Mouse (Mus musculus) c-Kit-positive CD71-positive TER-119-positive erythroid progenitor cells, embryonic 14.5 days (primary cell): ENCODE measurements at regions not wholly inside any gene's neighbourhood (a gene's known extent, or its start where the extent isn't known, plus 50 kb on each side); places are given as distances from the start of the nearest gene placed in this dataset.

Source experiments
- DNase-seq: peaks from one replicate; pipeline ENCODE4 v3.0.0-alpha.2; 2013; ENCODE audit warnings: low spot score

DNA sequence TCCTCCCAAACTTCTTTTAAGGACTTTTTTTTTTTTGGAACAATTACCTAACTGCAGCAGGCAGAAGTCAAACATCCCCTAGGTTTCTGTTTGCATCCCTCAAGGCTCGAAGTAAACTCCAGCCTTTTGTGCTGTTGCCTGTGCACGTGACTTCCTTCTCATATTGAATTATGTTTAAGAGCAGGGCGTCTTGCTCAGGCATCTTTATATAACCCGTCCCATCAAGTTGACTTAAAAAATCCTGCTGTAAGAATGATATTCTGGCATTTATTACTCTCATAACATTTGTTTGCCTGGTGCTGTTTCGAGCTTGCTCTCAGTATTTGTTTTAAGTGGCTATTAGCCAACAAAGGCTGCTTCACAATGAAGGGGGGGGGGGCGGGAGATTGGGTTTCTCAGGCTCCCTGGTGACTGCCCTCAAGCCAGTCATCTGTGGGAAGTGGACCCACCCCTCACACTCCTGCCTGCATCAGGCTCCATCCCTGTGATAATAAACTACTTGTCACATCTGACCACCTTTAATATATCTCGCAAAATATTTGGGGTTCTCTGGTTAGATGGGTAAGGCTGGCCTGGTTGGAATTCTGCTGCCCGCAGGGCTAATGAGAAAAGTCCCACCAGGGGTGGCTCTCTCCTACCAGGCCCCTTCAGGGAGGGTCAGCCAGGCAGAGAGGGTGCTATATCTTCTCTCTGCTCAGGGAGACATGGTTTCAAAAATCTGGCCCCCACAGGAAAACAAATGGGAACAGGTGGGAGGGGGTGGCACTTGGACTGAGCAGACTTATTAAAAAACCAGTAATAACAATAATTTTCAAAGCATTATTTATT, 277.1 kb upstream of the Atp5g3 start:
- DNase-seq = no peak

DNA sequence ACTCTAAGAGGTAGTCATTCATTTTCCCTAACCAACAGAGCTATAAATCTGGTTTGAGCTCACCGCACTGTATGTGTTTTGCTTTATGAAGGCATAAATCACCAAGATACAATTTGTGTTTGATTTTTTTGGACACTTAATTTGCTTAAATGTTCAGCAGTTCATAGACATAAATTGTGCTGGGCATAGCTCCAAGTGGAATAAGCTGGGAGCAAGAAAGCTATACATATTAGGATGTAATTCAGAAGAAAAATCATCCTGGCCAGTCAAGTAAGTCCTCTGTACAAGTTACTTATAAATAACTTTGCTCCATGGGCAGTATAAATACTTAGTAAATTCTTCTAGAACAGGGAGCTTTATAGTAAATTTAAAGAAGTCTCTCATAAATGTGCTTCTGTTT, 267.0 kb upstream of the Atp5g3 start:
- no peak for DNase-seq

DNA sequence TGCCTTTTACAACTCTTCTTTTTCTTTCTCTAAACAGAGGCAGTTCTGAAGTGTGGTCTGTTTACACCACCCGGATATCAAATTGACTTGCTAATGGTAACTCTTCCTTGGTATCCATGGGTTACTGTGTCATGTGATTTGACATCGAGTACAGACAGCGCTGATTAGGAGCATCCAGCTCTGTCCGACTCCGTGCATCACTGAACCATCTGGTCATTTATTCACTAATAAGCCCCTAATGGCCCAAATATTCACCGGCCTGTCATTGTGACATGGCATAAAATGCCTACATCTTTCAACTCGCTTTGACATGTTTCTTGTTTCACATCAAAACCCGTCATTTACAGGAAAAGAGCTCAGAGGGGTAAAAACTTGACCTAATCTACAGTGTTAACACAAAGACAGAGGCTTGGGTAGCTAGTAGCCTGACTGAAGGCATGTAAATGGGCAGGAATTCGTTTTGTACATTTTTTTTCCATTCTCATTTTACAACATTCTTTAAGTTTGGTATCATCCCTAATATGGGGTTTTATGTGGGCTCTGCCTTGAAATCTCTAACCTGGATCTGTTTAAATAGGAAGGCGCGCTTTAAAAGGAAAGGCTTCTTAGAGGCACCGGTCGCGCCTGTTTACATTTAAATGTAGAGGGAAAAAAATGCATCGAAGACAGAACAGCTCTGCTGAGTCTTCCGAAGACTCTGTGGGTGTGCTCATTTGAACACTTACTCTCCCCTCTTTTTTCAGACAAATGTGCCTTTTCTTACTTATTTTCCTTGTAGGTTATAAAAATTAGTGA, 257.8 kb upstream of the Atp5g3 start:
- DNase-seq = no peak

DNA sequence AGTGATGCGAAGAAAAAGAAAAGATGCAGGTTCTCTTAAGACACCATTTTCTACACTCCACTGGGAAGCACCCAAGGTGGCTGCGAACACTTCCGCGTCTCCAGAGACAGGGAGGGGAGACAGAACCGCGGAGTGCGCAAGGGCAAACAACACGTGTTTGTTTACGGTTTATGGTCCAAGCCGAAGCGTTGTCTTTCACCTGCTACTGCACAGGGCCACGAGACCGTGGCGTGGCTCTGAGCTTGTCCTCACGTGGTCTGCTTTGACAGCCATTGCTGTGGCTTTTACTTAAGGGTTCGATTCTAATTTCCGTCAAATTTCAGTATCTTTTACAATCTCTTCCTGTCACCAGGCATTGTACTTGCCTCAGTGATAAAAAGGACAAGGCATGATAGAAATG, 257.2 kb upstream of the Atp5g3 start:
- no peak for DNase-seq

DNA sequence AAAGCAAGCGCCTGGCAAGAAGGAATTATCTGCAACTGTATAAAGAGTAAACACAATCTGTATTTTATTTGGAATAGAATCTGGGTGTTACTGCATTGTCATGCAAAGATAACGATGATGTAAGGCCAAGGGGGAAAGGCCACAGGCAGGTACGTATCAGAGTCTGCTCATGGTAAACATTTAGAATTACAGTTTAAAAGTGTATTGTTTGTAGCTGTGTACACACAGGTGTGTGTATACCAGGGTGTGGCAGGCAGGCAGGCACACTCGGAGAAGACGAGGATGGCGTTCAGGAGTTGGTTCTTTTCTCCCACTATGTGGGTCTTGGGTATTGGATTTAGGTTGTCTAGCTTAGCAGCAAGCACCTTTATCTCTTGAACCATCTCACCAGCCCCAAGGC, 242.9 kb upstream of the Atp5g3 start:
- no peak for DNase-seq

DNA sequence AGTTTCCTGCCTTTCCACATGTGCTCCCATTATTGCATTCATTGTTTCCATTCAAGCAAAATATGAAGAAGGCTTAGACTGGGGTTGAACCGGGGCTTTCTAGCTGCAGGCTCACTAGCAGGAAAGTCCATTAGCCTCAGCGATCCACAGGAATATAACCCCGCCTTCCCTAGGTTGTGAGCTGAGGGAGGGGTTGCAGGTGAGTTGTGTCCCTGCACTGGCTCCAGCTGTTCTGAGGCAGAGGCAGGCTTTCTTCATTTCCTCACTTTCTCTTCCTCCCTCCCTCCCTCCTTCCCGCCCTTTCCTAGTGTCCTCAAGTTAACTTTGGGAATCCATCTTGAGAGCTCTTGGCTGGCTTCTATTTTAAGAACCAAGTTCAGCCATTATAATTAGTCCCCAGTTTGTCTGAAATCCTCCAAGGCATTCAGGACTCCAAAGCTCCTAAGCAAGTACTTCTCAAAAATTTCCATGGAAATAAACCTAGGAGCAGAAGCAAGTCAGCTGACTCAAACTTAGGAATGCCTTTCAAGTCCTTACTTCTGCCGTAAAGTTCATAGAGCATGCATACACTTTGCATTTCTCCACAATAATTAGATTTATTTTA, 242.2 kb upstream of the Atp5g3 start:
- DNase-seq = no peak

DNA sequence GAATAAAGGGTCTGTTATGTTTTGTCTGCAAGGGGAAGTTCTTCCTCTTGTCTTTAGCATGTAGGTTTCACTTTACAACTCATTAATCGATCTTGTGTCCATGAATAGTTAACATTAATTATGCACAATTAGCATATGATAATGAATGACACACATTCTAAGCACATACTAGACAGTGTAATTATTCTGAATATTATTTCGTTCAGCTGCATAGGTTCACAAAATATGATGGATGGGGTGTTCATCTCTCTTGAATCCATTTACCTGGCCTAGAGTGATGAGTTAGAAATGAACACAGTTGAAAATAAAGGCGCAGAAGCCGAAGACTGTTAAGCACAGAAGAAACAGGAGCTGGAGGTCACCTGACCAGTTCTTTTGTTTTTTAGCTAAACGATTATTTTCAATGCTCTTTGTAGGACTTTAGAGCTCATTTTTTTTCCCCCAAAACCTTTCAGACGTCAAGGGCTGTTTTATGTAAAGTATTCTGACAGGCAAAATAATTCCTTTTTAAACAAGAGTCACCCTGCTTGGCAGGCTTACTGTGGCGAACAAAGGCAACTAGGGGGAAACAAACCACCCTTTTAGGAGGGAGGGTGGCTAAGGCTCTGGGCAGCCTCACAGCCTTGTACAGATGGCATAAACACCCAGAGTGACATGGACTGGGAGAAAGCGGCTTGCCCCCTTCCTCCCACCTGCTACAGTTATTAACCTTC, 241.6 kb upstream of the Atp5g3 start:
- no peak for DNase-seq

DNA sequence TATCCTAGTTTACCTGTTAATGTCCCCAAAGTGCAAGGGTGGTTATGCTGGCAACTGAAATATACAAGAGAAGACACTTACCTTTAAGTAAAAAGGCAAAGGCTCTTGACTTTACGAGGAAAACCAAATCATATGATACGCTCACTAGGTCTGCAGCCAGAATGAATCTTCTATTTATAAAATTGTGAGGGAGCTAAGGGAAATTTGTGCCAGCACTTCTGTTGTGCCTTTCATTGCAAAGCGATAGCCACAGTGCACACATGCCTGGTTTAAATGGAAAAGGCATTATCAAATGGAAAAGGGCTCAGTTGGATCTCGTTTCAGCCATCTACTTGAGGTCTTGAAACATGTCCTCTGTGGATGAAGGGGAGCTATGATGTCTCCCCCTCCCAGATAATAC, 236.1 kb upstream of the Atp5g3 start:
- DNase-seq = no peak

DNA sequence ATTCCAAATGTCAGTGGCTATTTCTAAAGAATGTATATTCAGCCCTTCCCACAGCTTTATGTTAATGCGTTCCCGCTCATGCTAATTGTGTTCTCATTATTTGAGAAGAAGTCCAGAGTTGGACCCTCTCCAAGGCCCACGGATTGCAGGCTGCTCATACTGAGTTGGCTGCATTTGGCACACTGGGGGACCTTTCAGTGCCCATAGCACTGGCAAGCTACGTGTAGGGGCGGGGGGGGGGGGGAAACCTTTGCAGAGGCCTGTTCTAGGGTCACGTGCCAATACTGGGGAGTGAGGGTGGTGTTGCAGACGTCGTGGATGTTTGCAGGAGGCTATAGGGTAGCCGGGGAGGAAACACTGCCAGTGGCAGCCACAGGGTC, 225.5 kb upstream of the Atp5g3 start:
- DNase-seq = no peak

DNA sequence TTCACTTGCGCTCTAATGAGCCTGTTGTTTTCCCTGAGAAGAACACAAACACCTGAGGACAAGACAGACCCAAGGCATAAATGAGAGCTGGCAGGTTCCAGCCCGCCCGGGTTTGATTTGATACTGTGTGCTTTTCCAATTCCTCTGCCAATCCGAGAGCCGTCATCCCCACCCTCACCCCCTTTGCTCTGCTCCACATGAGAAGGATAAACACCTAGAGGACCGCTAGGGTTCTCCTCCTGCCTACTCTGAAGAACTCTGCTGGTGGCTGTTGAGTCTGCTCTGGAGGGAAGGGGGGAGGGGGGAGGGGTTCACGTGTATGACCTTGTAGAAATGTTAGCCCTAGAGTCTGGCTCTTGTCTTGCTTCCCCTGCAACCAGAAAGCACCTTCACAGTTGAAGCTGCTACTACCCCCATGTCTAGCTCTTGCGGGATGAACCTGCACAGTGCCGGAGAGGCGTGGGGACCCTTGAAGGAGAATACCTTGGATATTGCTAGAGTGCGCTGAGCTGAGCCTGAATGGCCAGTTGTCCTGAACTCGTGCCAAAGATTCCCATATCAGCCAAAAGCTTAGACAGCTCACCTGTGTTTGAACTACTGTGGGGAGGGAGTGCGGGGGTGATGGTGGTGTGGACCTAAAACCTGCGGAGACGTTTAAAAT, 225.0 kb upstream of the Atp5g3 start:
- DNase-seq = no peak

DNA sequence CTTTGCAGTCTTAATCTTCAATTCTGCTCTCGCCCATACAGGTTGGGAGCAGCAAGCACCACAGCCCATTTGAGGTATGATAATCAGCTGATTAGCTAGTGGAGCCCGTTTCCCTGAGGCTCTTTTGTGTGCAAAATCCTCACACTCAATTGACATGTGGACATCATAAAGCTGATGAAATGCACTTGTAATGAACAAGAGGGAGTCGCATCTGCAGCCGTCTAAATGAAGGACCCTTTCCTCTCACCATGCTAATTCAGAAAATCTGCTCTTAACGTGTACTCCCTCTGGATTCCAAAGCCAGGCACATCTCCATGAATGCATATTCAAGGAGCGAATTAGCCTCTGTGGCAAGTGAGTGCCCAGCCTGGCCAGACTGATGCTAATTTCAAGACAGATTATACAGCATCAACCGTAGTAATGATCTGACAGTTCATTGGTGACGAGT, 219.0 kb upstream of the Atp5g3 start:
- no peak for DNase-seq

DNA sequence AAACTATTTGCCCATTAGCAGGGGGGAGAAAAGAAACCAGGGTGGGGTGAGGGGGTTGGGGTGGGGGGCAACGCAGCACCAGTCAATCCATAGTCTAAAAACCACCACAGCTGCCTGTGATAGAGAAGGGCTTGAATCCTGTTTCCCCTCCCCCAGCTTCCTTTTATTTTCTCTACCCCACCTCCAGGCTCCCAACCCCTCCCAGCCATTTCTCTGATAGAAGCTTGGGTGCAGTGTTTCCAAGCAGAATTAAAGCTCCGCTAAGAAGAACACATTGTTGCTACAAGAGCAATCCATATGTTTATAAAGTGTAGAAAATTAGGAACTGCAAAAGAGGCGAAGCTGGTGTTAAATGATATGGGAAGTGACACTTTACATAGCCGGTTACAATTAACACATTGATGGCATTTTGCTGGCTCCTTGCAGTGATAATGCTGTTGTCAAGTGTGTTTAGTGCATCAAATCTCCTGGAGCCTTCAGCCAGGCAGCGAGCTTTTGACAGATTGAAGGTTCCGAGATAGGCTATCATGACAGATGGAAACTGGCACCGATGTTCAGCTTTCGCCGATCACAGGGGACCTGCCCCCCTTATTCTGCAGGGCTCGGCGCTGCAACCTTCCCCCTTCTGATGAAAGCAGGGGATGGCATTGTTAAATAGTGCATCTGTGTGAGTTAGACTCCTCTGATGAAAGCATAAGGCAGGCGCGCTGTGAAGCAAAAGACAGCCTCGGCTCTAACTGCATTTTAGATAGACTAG, 217.8 kb upstream of the Atp5g3 start:
- DNase-seq = no peak

DNA sequence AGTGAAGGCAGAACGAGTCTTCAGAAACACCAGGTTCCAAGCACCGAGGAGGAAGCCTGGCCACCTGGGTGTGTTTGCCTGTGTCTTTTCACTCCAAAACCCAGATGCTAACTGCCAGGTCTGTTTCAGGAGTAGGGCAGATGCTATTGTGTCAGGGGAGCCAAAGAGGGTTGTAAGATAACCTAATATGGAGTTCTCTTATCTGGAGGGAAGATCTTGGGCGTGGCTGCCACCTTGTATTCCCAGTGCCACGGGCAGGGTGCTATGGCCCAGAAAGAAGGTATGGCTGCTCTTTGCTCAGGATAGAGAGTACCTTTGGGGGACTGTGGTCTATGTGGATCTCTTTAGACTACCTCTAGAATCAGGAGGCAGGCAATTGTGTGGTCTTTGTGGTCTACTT, 216.0 kb upstream of the Atp5g3 start:
- DNase-seq = no peak

DNA sequence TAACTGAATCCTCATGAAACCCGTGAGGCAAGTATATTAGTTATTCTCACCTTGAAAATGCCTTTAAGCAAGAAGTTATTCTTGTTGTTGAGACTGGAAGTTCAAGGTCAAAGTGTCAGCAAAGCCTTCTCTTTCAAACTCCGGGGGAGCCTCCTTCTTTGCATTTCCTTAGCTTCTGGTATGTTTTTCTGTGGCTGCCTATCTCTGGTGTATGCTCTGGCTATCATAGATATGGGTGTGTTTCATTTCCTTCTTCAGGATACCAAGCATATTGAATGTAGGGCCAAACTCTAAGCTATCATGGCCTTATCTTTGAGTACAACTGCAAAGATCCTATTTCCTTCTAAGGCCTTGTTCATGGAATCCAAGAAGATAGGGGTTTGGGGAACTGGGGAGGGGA, 213.1 kb upstream of the Atp5g3 start:
- no peak for DNase-seq

DNA sequence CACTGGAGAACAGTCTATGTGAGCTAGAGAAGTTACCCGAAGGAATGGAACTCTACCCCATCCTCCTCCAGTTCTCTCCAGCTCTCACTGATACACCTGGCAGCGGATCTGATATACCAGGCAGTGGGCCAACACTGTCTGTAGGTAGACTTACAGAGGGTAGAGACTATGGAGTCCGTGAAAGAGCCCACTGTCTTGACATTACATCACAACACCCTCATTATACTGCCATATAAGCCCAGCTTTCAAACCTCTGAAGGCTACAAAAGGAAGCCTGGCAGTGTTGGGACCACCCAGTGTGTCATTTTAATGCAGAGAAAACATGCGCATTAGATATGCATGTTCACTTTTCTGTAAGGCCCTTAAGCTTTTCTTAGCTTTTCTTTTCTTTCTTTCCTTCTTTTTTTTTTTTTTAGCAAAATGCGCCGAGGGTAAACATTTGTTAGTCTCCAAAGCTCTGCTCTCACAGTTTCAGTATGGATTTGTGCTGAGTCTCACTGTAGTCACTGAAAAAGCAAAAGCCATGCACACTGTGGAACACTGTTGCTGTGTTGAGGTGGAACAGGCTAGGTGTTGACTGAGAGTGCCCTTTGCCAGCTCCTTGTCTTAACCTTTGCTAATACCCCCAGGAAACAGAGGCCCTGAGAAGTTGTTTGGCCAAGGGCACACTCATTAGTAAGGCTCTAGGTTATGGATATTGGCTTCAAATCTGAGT, 212.4 kb upstream of the Atp5g3 start:
- DNase-seq = no peak

DNA sequence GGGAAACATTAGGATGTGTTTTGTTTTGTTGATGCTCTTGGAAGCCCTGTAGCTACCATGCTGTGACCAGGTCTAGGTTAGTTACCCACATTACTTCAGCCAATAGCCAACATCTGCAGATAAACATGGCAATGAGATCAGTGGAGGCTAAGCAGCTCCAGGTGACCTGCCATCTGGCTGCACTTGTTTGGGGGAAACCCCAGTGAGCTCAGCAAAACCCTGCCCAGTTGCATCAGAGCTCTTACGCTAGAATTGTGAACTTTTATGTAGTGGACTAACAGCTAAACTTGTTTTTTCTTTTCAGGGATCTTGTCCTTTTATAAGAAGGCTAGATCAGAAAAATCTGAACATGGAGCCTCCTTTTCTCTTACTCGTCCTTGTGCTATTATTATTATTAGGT, 211.8 kb upstream of the Atp5g3 start:
- DNase-seq = no peak

DNA sequence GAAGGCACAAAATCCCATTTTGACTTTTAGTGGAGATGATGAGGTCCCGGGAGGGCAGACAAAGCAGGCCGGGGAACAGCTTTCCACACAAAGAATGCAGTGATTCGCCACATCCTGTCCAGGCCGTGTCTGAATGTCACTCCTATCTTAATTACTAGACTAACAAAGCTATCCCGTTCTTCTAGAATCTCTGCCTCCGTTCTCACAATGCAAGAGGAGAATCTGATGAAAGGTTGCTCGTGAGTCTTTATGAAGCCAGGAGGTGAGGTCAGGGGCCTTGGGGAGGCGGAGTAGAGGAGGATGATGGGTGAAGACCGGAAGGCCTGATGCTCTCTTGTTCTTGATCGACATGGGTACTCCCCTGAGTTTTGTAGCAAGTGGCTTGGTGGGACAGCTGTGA, 208.9 kb upstream of the Atp5g3 start:
- DNase-seq = no peak

DNA sequence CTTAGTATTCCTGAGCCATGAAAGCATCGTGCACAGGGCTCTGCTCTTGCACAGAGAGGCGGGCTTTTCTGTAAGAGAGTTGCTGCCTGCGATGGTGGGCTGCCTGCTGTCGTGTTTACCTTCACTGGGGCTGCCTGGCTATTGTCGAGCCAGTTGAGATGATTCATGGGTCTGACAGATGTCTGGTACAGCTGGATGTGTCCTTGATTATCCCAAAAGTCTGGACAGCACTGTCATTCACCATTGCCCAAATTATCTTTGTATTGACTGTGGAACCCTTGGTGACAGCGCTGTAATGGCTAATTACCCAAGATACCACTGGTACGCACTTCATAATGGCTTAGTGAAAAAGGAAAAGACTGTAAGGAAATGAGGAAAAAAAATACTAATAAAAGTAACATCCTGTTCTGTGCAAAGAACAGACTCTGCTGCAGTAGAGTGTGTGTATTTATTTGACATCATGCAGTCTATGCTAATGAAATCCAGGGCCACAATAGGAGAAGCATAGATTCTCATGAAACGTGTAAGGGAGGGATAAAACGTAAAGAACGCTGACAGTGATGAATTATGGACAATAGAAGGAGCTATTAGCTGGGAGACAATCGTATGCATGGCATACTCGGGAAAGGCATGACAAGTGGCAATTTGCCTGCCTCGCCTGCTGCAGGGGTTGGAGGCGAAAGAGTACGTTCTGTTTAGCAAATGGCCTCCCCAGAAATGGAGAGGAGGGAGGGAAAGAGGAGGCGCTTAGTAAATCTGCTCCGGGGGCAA, 208.2 kb upstream of the Atp5g3 start:
- DNase-seq = no peak

DNA sequence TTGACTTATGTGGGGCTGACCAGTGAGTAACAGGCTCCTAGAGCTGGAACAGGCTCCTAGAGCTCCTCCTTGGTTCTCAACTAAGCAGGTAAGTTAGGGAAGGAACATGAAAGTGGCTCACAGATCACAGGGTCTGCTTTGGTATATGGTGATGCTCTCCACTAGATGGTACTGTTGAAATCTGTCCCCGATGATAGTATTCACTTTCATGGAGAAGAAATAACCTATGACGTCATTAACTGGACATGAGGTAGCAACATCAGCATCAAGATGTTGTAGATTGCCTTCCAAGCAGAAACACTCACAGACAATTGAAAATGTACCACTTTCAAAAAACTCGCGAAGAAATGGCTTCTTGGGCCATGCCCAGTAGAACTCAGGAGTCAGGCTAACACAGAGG, 195.3 kb upstream of the Atp5g3 start:
- DNase-seq = no peak
